Mouse (Mus musculus) testis, adult 2 months (tissue): ENCODE data around the gene Higd2a. TPM values are rescaled to one million over a fixed set of nuclear protein-coding genes. Genes with fewer than 3 reads are reported as not detected.

Source experiments
- H3K27ac ChIP-seq: fragments of 200-500 bp; 2 replicates; pipeline ENCODE4 v1.5.1; 2012; ENCODE audit warnings: low read depth, low read length; ENCODE audit not compliant: control insufficient read depth, insufficient read depth
- H3K27me3 ChIP-seq: fragments of 200-500 bp; 2 replicates; pipeline ENCODE4 v1.6.1; 2012; ENCODE audit warnings: mild to moderate bottlenecking, low read length, moderate library complexity; ENCODE audit not compliant: control insufficient read depth, insufficient read depth
- H3K36me3 ChIP-seq: fragments of 200-500 bp; 2 replicates; pipeline ENCODE4 v1.6.1; 2012; ENCODE audit warnings: mild to moderate bottlenecking, low read length; ENCODE audit not compliant: control insufficient read depth, insufficient read depth
- H3K4me1 ChIP-seq: fragments of 200-500 bp; 2 replicates; pipeline ENCODE4 v1.6.1; 2012; ENCODE audit warnings: low read length; ENCODE audit not compliant: control insufficient read depth, insufficient read depth
- H3K4me3 ChIP-seq: fragments of 200-500 bp; 2 replicates; pipeline ENCODE4 v1.5.1; 2012; ENCODE audit warnings: low read depth, mild to moderate bottlenecking, low read length, moderate library complexity, mixed read lengths; ENCODE audit not compliant: control insufficient read depth
- CTCF ChIP-seq: fragments of 200-500 bp; IDR thresholded peaks from 2 replicates; pipeline ENCODE4 v1.5.1; 2012; ENCODE audit warnings: low read depth, mild to moderate bottlenecking, inconsistent platforms, low read length, moderate library complexity; ENCODE audit not compliant: control insufficient read depth, insufficient read depth, insufficient replicate concordance
- POLR2A ChIP-seq: fragments of 200-500 bp; IDR thresholded peaks from 2 replicates; pipeline ENCODE4 v1.6.1; 2012; ENCODE audit warnings: low read depth, mild to moderate bottlenecking, inconsistent platforms, low read length, moderate library complexity; ENCODE audit not compliant: control insufficient read depth
- polyA plus RNA-seq: library from polyadenylated mRNA; depleted of rRNA; stranded (reverse); fragments of >200 nt; gene quantifications from 2 replicates; pipeline ENCODE4 v1.2.3, GENCODE M21; 2012; rRNA removed

Higd2a gene
- polyA plus RNA-seq, 1 experiment, result 87.3 TPM

GRCm38 (mm10) chr13:54629128-54629527 lies 39.1 kb downstream of the Higd2a start:
- TF ChIP-seq POLR2A (no peak), CTCF (no peak)
- no peaks in the 10 kb centered on the region; the same call in 1 of the 2 replicates for H3K36me3 ChIP-seq

GRCm38 (mm10) chr13:54632731-54633277 lies 42.8 kb downstream of the Higd2a start:
- no peak overlapping the region for H3K4me3 ChIP-seq
- H3K36me3 ChIP-seq, result no peaks in the 10 kb centered on the region
- no peaks in the 10 kb centered on the region for H3K4me1 ChIP-seq
- H3K27me3 ChIP-seq, result no peaks in the 10 kb centered on the region
- no peak overlapping the region for H3K27ac ChIP-seq
- TF ChIP-seq CTCF (no peak), POLR2A (no peak)

More at GRCm38 (mm10) chr13:54629128-54629527, 39.1 kb downstream of the Higd2a start:
- Histone ChIP-seq H3K4me3 (no peak overlapping the region), H3K27me3 (no peaks in the 10 kb centered on the region), H3K27ac (no peak overlapping the region), H3K4me1 (no peaks in the 10 kb centered on the region)

GRCm38 (mm10) chr13:54635011-54635410 lies 45.0 kb downstream of the Higd2a start:
- Histone ChIP-seq H3K27ac (no peak overlapping the region), H3K4me1 (no peaks in the 10 kb centered on the region), H3K36me3 (no peaks in the 10 kb centered on the region), H3K4me3 (no peak overlapping the region), H3K27me3 (no peaks in the 10 kb centered on the region)
- TF ChIP-seq CTCF (no peak), POLR2A (no peak)

Other genes starting within 250 kb of the Higd2a start
- gene Cplx2, start 218.9 kb upstream of the Higd2a start, polyA plus RNA-seq, result 0.23 and 0.31 TPM in 2 replicates
- gene Thoc3, start 121.4 kb upstream of the Higd2a start, polyA plus RNA-seq, result 14.0 and 15.7 TPM in 2 replicates
- 22.5 and 23.3 TPM in 2 replicates for gene Simc1, start 86.4 kb upstream of the Higd2a start, polyA plus RNA-seq
- 59.8 and 60.8 TPM in 2 replicates for gene 4833439L19Rik, start 24.8 kb upstream of the Higd2a start, polyA plus RNA-seq
- 1.8 and 2.3 TPM in 2 replicates for gene Arl10, start 15.2 kb upstream of the Higd2a start, polyA plus RNA-seq
- 8.2 and 10.7 TPM in 2 replicates for gene Nop16, start 117 bp upstream of the Higd2a start, polyA plus RNA-seq
- 12.5 and 12.7 TPM in 2 replicates for gene Cltb, start 21.1 kb downstream of the Higd2a start, polyA plus RNA-seq
- gene Faf2, start 31.6 kb downstream of the Higd2a start, polyA plus RNA-seq, result 23.6 and 31.8 TPM in 2 replicates
- gene Rnf44, start 103.7 kb downstream of the Higd2a start, polyA plus RNA-seq, result 418 and 439 TPM in 2 replicates
- 1.1 and 1.5 TPM in 2 replicates for gene Cdhr2, start 111.3 kb downstream of the Higd2a start, polyA plus RNA-seq
- gene Gprin1, start 159.7 kb downstream of the Higd2a start, polyA plus RNA-seq, result 0.02 and 0.06 TPM in 2 replicates
- gene Sncb, start 176.4 kb downstream of the Higd2a start, polyA plus RNA-seq, result 1.2 and 2.0 TPM in 2 replicates
- gene Eif4e1b, start 193.8 kb downstream of the Higd2a start, polyA plus RNA-seq, result 0.43 and 0.51 TPM in 2 replicates
- 12.4 and 14.3 TPM in 2 replicates for gene Tspan17, start 199.2 kb downstream of the Higd2a start, polyA plus RNA-seq